Mouse (Mus musculus): ENCODE data around the gene Mlxip. TPM values are rescaled to one million over a fixed set of nuclear protein-coding genes. Genes with fewer than 3 reads are reported as not detected.

The Mlxip gene
- 17.5 to 37.6 TPM (median 22.9 TPM) in 3 replicates for total RNA-seq (2017)

DNA sequence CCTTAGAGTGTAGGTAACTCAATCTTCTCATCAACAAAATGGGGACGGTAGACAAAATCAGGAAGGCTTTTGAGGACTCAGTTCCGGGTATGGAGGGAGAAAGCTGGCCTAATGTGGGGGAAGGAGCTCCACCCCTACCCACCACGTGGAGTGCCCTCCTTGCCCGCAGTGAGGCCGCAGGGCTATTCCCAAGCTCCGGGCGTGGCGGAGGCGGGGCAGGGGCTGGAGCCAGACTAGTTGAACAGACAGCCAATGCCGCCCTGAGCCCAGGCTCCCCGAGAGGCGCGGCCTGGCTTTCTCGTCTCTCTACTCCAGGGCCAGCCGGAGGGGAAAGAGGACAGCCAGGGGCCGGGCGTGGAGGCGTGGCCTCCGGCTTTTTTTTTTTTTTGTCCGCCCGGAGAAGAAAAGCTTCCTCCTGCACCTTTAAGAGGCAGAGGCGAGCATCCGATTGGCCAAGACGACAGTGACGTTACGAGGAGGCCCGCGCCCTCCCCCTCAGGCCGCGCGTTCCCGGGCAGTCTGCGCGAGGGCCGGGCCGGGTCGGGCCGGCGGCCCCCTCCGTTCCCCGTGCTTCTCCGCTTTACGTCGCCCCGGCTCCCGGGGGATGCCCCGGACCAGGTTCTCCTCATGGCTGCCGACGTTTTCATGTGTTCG lies at the start of gene Mlxip:
TSS of gene Mlxip (plus strand) at position 496 of the 654 bp plus-strand sequence.
- ATAC-seq (replicated peaks; ENCODE audit: insufficient number of reproducible peaks, low FRiP score, low TSS enrichment, poor library complexity, severe bottlenecking) = peak; percentile 88

GRCm38 (mm10) chr5:123344963-123345852 lies 49.4 kb upstream of the Mlxip start:
- ATAC-seq (replicated peaks; ENCODE audit: insufficient number of reproducible peaks, low FRiP score, low TSS enrichment, poor library complexity, severe bottlenecking) = no peak; the same call in 1 of the 2 replicates

GRCm38 (mm10) chr5:123345853-123346654 lies 48.5 kb upstream of the Mlxip start:
- ATAC-seq (replicated peaks; ENCODE audit: insufficient number of reproducible peaks, low FRiP score, low TSS enrichment, poor library complexity, severe bottlenecking) = no peak

DNA sequence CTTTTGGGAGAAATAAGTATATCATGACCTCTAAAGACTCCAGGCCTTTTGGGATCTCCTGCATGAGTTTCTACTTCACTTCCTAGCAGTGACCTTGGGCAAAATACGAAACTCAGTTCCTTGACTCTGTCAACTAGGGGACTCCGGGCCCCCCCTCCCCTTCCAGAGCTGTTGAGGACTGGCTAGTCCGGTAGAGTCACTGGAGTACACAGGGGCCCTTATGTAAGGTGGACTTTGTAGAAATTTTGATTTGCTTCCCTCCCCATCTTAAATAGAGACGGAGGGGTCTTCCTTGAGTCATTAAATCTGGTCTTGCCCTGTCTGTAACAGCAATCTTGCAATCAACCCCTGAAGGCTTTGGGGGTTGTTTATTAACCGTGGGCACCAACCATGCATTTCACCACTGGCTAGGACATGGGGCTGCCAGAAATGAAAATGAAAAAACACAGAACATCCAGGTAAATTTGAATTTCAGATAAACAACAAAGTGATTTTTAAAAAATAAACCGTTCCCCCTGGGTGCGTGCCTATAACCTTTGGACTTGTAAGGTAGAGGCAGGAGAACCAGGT lies 47.8 kb upstream of the Mlxip start:
- no peak for ATAC-seq (replicated peaks; ENCODE audit: insufficient number of reproducible peaks, low FRiP score, low TSS enrichment, poor library complexity, severe bottlenecking)

DNA sequence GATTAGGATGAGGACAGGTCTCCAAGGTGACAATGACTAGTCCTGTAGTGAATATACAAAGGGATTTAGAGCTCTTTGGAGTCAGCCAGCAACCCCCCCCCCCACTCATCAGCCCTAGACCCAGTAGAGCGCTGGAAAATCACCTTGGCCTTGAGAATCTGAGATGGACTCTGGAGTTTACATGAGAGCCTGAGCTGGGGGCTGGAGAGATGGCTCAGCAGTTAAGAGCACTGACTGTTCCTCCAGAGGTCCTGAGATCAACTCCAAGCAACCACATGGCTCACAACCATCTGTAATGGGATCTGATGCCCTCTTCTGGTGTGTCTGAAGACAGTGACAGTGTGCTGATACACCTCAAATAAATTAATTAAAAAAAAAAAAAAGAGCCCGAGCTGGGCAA lies 46.6 kb upstream of the Mlxip start:
- ATAC-seq (replicated peaks; ENCODE audit: insufficient number of reproducible peaks, low FRiP score, low TSS enrichment, poor library complexity, severe bottlenecking) = no peak

- peak; percentile 39; the same call in 1 of the 2 replicates for ATAC-seq (replicated peaks; ENCODE audit: insufficient number of reproducible peaks, low FRiP score, low TSS enrichment, poor library complexity, severe bottlenecking)
Measured at GRCm38 (mm10) chr5:123350386-123350785, 44.2 kb upstream of the Mlxip start.

- no peak for ATAC-seq (replicated peaks; ENCODE audit: insufficient number of reproducible peaks, low FRiP score, low TSS enrichment, poor library complexity, severe bottlenecking)
Measured at GRCm38 (mm10) chr5:123355918-123356317, 38.7 kb upstream of the Mlxip start.

DNA sequence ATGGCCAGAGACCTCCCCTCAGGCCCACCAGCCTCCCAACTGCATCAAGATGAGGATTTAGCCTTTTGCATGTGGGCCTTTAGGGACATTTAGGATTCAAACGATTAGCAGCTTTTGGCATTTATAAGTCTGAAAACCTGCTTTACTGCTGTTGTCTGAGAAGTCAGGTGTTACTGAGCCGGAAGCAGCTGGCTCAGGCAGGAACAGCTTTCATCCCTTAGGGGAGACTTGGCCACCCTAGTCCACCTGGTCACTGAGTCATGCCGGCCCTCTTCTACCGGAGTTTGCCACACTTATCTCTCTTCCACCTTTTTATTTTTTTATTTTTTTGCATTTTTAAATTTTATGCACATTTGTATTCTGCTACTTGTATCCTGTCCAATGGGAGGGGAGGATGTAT lies 37.3 kb upstream of the Mlxip start:
- no peak for ATAC-seq (replicated peaks; ENCODE audit: insufficient number of reproducible peaks, low FRiP score, low TSS enrichment, poor library complexity, severe bottlenecking)

DNA sequence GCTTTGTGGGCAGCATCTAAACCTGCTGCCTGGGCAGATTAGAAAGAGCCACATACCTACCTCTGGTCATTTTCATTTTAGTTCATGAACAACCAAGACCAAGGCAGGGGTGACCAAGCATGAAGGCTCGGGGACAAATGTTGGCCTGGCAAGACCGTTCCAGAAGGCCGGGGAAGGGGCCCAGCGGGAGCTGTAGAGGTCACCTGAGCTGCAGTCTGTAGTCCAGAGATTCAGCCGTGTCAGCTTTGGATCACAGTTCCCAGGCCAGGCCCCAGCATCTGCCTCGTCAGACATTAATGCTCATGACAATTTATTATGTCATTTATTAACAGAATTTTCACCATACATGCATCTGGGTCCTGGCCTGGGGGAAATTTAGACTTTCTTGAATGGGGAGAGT lies 35.2 kb upstream of the Mlxip start:
- no peak for ATAC-seq (replicated peaks; ENCODE audit: insufficient number of reproducible peaks, low FRiP score, low TSS enrichment, poor library complexity, severe bottlenecking)

GRCm38 (mm10) chr5:123362911-123363310 lies 31.7 kb upstream of the Mlxip start:
- ATAC-seq (replicated peaks; ENCODE audit: insufficient number of reproducible peaks, low FRiP score, low TSS enrichment, poor library complexity, severe bottlenecking) = no peak

DNA sequence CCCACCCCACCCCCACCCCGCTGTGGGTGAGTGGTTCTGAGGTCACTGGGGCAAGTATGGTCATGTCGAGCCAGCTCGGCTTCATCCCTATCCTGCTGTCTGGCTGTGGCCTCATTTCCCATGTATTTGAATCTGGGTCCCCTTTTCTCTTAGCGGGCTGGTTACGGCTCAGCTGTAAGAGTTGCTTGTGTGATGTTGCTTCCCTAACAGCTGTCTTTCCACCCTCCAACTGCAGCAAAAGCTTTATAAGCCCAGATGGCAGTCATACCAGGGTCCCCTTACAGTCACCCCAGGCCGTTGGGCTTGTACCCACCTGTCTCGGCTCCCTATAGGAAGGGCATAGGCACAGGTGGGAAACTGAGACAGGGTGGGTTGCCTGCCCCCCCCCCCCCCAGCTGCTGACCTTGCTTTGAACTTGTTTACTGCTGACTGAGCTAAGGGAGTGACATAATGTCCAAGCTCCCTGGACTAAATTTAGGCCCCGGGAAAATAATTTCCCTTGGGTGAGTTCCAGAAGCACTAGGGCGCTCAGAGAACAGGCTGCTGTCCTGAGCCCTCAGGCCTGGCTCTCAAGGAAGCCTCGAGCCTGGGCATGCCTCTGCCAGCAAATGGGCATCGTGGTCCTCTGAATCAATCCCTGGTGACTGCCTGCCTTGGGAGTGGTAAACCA lies 30.2 kb upstream of the Mlxip start:
- ATAC-seq (replicated peaks; ENCODE audit: insufficient number of reproducible peaks, low FRiP score, low TSS enrichment, poor library complexity, severe bottlenecking) = no peak

DNA sequence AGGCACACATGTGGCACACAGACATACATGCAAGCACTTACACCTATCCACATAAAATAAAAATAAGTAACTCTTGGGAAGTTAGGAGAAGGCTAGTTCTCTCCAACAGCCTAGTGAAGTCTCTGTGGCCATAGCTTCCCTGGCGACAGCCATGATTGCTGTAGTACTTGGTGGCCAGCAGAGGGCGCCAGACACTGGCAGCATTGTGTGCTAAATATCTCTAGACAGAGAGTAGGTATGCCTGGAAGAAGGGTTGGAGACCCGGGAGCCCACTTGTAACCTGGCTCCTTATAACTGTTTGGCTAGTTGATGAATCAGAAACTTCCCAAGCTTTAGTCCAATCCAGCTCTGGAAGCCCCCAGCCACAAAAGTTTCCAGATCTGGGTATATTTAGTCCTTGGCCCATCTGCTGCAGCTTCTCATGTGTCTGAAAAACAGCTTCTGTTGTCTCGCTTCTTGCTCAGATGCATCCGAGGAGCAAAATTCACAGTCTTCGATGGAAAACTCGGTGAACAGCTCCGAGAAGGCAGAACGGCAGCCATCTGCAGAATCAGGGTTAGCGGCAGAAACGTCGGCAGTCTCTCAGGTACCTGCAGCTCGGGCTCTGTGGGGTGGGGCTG lies 25.6 kb upstream of the Mlxip start:
- peak; percentile 77 for ATAC-seq (replicated peaks; ENCODE audit: insufficient number of reproducible peaks, low FRiP score, low TSS enrichment, poor library complexity, severe bottlenecking)

DNA sequence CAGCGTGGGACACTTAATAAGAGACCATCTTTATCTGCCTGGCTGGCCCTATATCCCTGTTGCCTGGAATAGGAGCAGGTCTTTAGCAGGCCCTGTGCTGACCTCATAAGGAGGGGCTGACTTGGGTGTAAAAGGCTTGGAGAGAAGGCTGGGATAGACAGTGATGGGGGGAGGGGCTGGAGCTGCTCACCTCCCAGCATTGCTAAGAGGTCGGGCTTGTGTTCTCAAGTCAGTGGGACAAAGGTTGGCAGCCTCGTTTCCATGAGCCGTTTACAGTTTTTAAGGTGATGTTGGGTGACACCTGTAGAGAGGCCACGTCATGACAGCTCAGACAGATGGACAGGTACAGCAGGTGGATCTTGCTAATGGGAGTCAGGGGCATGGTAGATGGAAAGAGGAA lies 24.5 kb upstream of the Mlxip start:
- ATAC-seq (replicated peaks; ENCODE audit: insufficient number of reproducible peaks, low FRiP score, low TSS enrichment, poor library complexity, severe bottlenecking) = no peak

GRCm38 (mm10) chr5:123375262-123375661 lies 19.3 kb upstream of the Mlxip start:
- no peak for ATAC-seq (replicated peaks; ENCODE audit: insufficient number of reproducible peaks, low FRiP score, low TSS enrichment, poor library complexity, severe bottlenecking)

DNA sequence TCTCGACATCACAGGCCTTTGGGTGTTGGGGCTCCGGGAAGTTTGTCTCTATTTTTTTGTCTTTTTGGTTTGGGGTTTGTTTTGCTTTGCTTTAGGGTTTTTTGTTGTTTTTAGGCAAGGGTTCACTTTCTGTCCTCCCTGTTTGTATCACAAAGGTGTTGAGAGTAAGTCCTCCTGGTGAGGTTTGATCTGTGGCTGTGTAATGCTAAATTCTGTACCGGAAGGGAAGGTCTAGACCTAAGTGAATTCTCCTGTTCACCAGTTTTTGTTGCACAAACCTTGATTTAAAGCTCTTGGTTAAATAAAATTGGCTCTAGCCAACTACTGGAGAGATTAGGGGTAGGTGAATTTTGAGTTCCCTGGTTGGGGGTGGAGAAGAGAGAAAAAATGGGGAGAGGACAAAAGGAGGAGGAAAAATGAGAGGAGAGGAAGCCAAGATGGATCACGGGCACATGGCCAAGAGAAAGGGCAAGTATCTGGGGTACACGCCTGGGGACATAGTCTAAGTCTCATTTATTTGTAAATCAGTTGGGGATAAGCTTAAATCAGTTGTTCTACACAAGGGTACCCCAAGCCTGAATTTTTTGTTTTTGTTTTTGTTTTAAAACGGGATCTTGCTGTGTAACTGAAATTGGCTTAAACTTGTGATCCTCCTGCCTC lies 18.7 kb upstream of the Mlxip start:
- ATAC-seq (replicated peaks; ENCODE audit: insufficient number of reproducible peaks, low FRiP score, low TSS enrichment, poor library complexity, severe bottlenecking) = no peak

DNA sequence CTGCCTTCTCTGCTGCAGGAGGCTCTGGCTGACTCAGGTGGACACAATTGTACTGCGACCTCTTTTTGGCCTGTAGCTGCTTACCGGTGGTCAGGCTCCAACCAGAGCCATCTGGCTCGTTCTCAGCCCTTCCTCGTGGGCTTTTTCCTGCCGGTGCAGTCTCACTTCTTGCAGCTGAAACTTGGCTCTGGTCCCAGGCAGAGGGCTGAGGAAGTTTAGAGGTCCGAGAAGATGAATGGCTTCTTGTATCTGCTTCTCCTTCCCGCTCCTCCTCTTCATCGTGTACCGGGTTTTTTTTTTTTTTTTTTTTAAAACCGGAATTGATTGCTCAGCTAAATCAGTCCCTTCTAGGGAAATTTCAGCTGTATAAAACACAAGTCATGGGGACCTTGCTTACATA lies 18.0 kb upstream of the Mlxip start:
- ATAC-seq (replicated peaks; ENCODE audit: insufficient number of reproducible peaks, low FRiP score, low TSS enrichment, poor library complexity, severe bottlenecking) = no peak

GRCm38 (mm10) chr5:123377120-123377955 lies 17.3 kb upstream of the Mlxip start:
- peak; percentile 87 for ATAC-seq (replicated peaks; ENCODE audit: insufficient number of reproducible peaks, low FRiP score, low TSS enrichment, poor library complexity, severe bottlenecking)
